Mouse (Mus musculus): Measurements from ENCODE around the gene Fdx1l. TPM values are rescaled to one million over a fixed set of nuclear protein-coding genes. Genes with fewer than 3 reads are reported as not detected.
"Not testable (repeated sequence)": the region's sequence is repeated elsewhere in the genome, so short reads cannot be mapped to it uniquely, and the experiment has no call there.

The Fdx1l gene
- polyA plus RNA-seq, 1 experiment from 2014 or later: 73.5 TPM

GRCm38 (mm10) chr9:21044785-21045184 is 28.6 kb downstream of the Fdx1l start:
- H3K4me2 ChIP-seq (ENCODE audit: low read depth, low read length); H3K4me1 ChIP-seq (ENCODE audit: control insufficient read depth, insufficient read depth, low read length); H3K9me3 ChIP-seq (ENCODE audit: control insufficient read depth, low read length); H3K36me3 ChIP-seq (ENCODE audit: control insufficient read depth, insufficient read depth, low read length); H3K4me3 ChIP-seq (ENCODE audit: low read depth, low read length); H3K27me3 ChIP-seq (ENCODE audit: control insufficient read depth, insufficient read depth, low read length); ATAC-seq (ENCODE audit: low read depth); H3K27ac ChIP-seq (ENCODE audit: low read depth, low read length); H3K9ac ChIP-seq (replicated peaks; ENCODE audit: low read depth, low read length): not testable (repeated sequence)
- 59% methylated on average over 1 of the region's 1 CpGs for WGBS

DNA sequence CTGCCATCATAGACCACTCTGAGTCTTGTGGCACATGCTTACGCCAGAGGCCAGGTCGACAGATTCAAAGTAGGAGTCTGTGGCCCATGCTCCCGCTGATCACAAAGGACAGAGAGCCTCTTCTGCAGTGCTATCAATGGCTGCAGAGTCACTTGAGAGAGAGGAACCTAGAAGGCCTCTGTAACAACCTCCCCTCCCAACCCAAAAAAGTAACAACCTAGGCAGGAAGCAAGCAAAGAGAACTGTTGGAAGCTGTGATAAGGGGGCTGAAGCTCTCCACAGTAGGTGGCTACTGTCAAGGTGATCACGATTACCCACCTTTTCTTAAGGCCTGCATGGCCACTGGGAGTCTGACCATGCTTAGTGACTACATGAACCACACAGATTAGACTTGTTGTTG is 29.9 kb downstream of the Fdx1l start:
- H3K4me2 ChIP-seq (ENCODE audit: low read depth, low read length): no peak overlapping the region
- WGBS: 87% methylated on average over 4 of the region's 4 CpGs

GRCm38 (mm10) chr9:21041308-21041707 is 32.1 kb downstream of the Fdx1l start:
- H3K9ac ChIP-seq (replicated peaks; ENCODE audit: low read depth, low read length): no peak overlapping the region
- H3K27ac ChIP-seq (ENCODE audit: low read depth, low read length): no peak overlapping the region
- 57% methylated on average over 4 of the region's 4 CpGs for WGBS
- H3K4me2 ChIP-seq (ENCODE audit: low read depth, low read length): no peak overlapping the region
- peaks cover 25% of the 10 kb centered on the region for H3K27me3 ChIP-seq (ENCODE audit: control insufficient read depth, insufficient read depth, low read length)
- no peak for ATAC-seq (ENCODE audit: low read depth)
- H3K9me3 ChIP-seq (ENCODE audit: control insufficient read depth, low read length): no peaks in the 10 kb centered on the region
- no peak overlapping the region for H3K4me3 ChIP-seq (ENCODE audit: low read depth, low read length)
- no peaks in the 10 kb centered on the region for H3K36me3 ChIP-seq (ENCODE audit: control insufficient read depth, insufficient read depth, low read length)
- 0 out of 2 replicates have a peak, but pooled peaks cover 5% of the 10 kb centered on the region for H3K4me1 ChIP-seq (ENCODE audit: control insufficient read depth, insufficient read depth, low read length)

More for the DNA sequence above, 29.9 kb downstream of the Fdx1l start:
- no peak overlapping the region for H3K27ac ChIP-seq (ENCODE audit: low read depth, low read length)
- H3K36me3 ChIP-seq (ENCODE audit: control insufficient read depth, insufficient read depth, low read length): no peaks in the 10 kb centered on the region
- H3K9ac ChIP-seq (replicated peaks; ENCODE audit: low read depth, low read length): no peak overlapping the region
- no peaks in the 10 kb centered on the region for H3K4me1 ChIP-seq (ENCODE audit: control insufficient read depth, insufficient read depth, low read length)
- H3K4me3 ChIP-seq (ENCODE audit: low read depth, low read length): no peak overlapping the region
- ATAC-seq (ENCODE audit: low read depth): no peak
- H3K27me3 ChIP-seq (ENCODE audit: control insufficient read depth, insufficient read depth, low read length): peaks cover 4% of the 10 kb centered on the region
- H3K9me3 ChIP-seq (ENCODE audit: control insufficient read depth, low read length): no peaks in the 10 kb centered on the region

DNA sequence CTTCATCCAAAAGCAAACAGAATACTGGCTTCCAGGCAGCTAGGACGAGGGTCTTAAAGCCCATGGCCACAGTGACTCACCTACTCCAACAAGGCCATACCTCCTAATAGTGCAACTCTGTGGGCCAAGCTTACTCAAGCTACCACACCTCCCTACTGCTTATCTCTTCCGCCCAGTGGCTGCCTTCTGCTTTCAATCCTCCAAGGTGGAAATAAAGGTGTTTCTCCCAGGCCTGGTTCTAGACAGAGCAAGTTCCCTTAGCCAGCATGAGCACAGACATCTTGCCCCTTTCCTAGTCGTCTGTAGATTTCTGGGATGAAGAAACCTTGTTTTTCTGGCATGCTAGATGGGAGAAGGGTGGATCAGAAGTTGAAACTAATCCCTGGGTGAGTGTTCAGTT is 33.6 kb downstream of the Fdx1l start:
- Histone ChIP-seq H3K4me2 (ENCODE audit: low read depth, low read length) (no peak overlapping the region), H3K9ac (replicated peaks; ENCODE audit: low read depth, low read length) (no peak overlapping the region), H3K4me1 (ENCODE audit: control insufficient read depth, insufficient read depth, low read length) (0 out of 2 replicates have a peak, but pooled peaks cover 5% of the 10 kb centered on the region), H3K9me3 (ENCODE audit: control insufficient read depth, low read length) (no peaks in the 10 kb centered on the region), H3K27me3 (ENCODE audit: control insufficient read depth, insufficient read depth, low read length) (peaks cover 40% of the 10 kb centered on the region), H3K27ac (ENCODE audit: low read depth, low read length) (no peak overlapping the region), H3K4me3 (ENCODE audit: low read depth, low read length) (no peak overlapping the region), H3K36me3 (ENCODE audit: control insufficient read depth, insufficient read depth, low read length) (no peaks in the 10 kb centered on the region)
- WGBS: 76% methylated on average over 3 of the region's 3 CpGs
- ATAC-seq (ENCODE audit: low read depth): no peak

DNA sequence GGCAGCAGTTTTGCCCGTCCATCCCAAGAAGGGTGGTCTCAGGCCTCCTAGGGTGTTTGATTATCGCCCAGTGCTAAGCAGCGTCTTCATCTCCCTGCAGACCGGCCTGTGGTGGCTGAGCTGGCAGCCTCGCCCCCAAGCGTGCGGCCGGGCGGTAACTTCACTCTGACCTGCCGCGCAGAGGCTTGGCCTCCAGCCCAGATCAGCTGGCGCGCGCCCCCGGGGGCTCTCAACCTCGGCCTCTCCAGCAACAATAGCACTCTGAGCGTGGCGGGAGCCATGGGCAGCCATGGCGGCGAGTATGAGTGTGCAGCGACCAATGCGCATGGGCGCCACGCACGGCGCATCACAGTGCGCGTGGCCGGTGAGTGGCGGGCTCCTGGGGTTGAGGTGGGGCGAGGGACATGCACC is 35.9 kb downstream of the Fdx1l start:
- H3K27me3 ChIP-seq (ENCODE audit: control insufficient read depth, insufficient read depth, low read length): peaks cover 60% of the 10 kb centered on the region

DNA sequence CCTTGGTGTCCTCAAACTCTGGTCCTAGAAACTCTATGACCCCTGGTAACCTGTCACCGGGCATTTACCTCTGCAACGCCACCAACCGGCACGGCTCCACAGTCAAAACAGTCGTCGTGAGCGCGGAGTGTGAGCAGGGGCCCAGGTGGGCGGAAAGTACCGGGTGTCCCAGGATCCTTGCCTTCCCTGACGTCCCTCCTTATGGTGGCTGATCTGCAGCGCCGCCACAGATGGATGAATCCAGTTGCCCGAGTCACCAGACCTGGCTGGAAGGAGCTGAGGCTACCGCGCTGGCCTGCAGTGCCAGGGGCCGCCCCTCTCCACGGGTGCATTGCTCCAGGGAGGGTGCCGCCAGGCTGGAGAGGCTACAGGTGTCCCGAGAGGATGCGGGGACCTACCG is 36.7 kb downstream of the Fdx1l start:
- peak overlapping the region; percentile 57 for H3K4me2 ChIP-seq (ENCODE audit: low read depth, low read length)
- ATAC-seq (ENCODE audit: low read depth): no peak
- peaks cover 20% of the 10 kb centered on the region; the same call in 1 of the 2 replicates for H3K4me1 ChIP-seq (ENCODE audit: control insufficient read depth, insufficient read depth, low read length)
- no peak overlapping the region for H3K27ac ChIP-seq (ENCODE audit: low read depth, low read length)
- H3K9me3 ChIP-seq (ENCODE audit: control insufficient read depth, low read length): no peaks in the 10 kb centered on the region
- no peaks in the 10 kb centered on the region for H3K36me3 ChIP-seq (ENCODE audit: control insufficient read depth, insufficient read depth, low read length)
- peaks cover 68% of the 10 kb centered on the region for H3K27me3 ChIP-seq (ENCODE audit: control insufficient read depth, insufficient read depth, low read length)
- H3K9ac ChIP-seq (replicated peaks; ENCODE audit: low read depth, low read length): 0 out of 2 replicates have a peak overlapping the region, but pooled peaks have one; percentile 46
- WGBS: 2% methylated on average over 22 of the region's 22 CpGs
- H3K4me3 ChIP-seq (ENCODE audit: low read depth, low read length): peak overlapping the region; percentile 40

More for the DNA sequence above, 35.9 kb downstream of the Fdx1l start:
- Histone ChIP-seq H3K4me2 (ENCODE audit: low read depth, low read length) (peak overlapping the region; percentile 57), H3K4me3 (ENCODE audit: low read depth, low read length) (peak overlapping the region; percentile 40), H3K4me1 (ENCODE audit: control insufficient read depth, insufficient read depth, low read length) (peaks cover 14% of the 10 kb centered on the region; the same call in 1 of the 2 replicates), H3K9me3 (ENCODE audit: control insufficient read depth, low read length) (no peaks in the 10 kb centered on the region), H3K36me3 (ENCODE audit: control insufficient read depth, insufficient read depth, low read length) (no peaks in the 10 kb centered on the region), H3K27ac (ENCODE audit: low read depth, low read length) (no peak overlapping the region), H3K9ac (replicated peaks; ENCODE audit: low read depth, low read length) (peak overlapping the region; percentile 46; the same call in 1 of the 2 replicates)
- peak; percentile 68 for ATAC-seq (ENCODE audit: low read depth)
- WGBS: 2% methylated on average over 31 of the region's 31 CpGs

DNA sequence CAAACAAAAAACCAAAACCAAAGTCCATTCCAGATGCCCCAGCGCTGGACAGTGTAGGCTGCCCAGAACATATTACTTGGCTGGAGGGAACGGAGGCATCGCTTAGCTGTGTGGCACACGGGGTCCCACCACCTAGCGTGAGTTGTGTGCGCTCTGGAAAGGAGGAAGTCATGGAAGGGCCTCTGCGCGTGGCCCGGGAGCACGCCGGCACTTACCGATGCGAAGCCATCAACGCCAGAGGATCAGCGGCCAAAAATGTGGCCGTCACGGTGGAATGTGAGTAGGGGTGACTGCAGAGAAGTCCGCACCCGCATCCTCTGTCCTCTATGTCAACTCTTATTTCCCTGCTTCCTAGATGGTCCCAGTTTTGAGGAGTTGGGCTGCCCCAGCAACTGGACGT is 37.3 kb downstream of the Fdx1l start:
- Histone ChIP-seq H3K27me3 (ENCODE audit: control insufficient read depth, insufficient read depth, low read length) (peaks cover 71% of the 10 kb centered on the region), H3K4me2 (ENCODE audit: low read depth, low read length) (peak overlapping the region; percentile 57; the same call in 1 of the 2 replicates), H3K4me1 (ENCODE audit: control insufficient read depth, insufficient read depth, low read length) (peaks cover 25% of the 10 kb centered on the region), H3K4me3 (ENCODE audit: low read depth, low read length) (no peak overlapping the region; the same call in 1 of the 2 replicates), H3K36me3 (ENCODE audit: control insufficient read depth, insufficient read depth, low read length) (no peaks in the 10 kb centered on the region), H3K9me3 (ENCODE audit: control insufficient read depth, low read length) (no peaks in the 10 kb centered on the region), H3K27ac (ENCODE audit: low read depth, low read length) (no peak overlapping the region), H3K9ac (replicated peaks; ENCODE audit: low read depth, low read length) (no peak overlapping the region)
- 6% methylated on average over 20 of the region's 20 CpGs for WGBS
- no peak for ATAC-seq (ENCODE audit: low read depth)

DNA sequence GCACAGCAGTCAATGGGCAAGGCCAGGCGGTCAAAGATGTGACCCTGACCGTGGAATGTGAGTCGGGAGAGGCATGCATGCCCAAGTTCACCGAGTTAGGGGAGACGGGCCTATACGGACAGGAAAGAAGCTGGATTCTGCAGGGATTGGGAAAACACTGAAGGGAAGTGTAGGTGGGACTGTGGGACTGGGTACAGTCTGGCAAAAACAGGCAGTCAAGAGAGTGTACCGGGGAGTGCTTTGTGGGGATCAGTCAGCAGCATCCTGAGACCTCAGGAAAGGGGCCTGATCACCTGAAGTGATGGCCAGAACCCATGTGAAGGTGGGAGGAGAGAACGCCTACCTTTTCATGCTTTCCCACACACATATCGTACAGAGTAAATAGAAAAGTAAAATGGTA is 37.8 kb downstream of the Fdx1l start:
- peaks cover 25% of the 10 kb centered on the region for H3K4me1 ChIP-seq (ENCODE audit: control insufficient read depth, insufficient read depth, low read length)
- H3K4me3 ChIP-seq (ENCODE audit: low read depth, low read length): no peak overlapping the region
- 19% methylated on average over 9 of the region's 9 CpGs for WGBS
- ATAC-seq (ENCODE audit: low read depth): no peak
- H3K4me2 ChIP-seq (ENCODE audit: low read depth, low read length): no peak overlapping the region
- no peak overlapping the region for H3K27ac ChIP-seq (ENCODE audit: low read depth, low read length)
- no peak overlapping the region for H3K9ac ChIP-seq (replicated peaks; ENCODE audit: low read depth, low read length)
- peaks cover 71% of the 10 kb centered on the region for H3K27me3 ChIP-seq (ENCODE audit: control insufficient read depth, insufficient read depth, low read length)
- H3K9me3 ChIP-seq (ENCODE audit: control insufficient read depth, low read length): no peaks in the 10 kb centered on the region
- H3K36me3 ChIP-seq (ENCODE audit: control insufficient read depth, insufficient read depth, low read length): no peaks in the 10 kb centered on the region

- WGBS: 4% methylated on average over 17 of the region's 17 CpGs
- Histone ChIP-seq H3K27ac (ENCODE audit: low read depth, low read length) (no peak overlapping the region), H3K4me2 (ENCODE audit: low read depth, low read length) (no peak overlapping the region), H3K27me3 (ENCODE audit: control insufficient read depth, insufficient read depth, low read length) (peaks cover 77% of the 10 kb centered on the region), H3K9me3 (ENCODE audit: control insufficient read depth, low read length) (no peaks in the 10 kb centered on the region), H3K4me3 (ENCODE audit: low read depth, low read length) (no peak overlapping the region), H3K4me1 (ENCODE audit: control insufficient read depth, insufficient read depth, low read length) (peaks cover 25% of the 10 kb centered on the region), H3K36me3 (ENCODE audit: control insufficient read depth, insufficient read depth, low read length) (no peaks in the 10 kb centered on the region), H3K9ac (replicated peaks; ENCODE audit: low read depth, low read length) (no peak overlapping the region)
- no peak for ATAC-seq (ENCODE audit: low read depth)
These were observed 38.8 kb downstream of the Fdx1l start for GRCm38 (mm10) chr9:21034481-21035085.
